11 mouse cellular contexts compared by ENCODE assay signal in the genomic region with DNA sequence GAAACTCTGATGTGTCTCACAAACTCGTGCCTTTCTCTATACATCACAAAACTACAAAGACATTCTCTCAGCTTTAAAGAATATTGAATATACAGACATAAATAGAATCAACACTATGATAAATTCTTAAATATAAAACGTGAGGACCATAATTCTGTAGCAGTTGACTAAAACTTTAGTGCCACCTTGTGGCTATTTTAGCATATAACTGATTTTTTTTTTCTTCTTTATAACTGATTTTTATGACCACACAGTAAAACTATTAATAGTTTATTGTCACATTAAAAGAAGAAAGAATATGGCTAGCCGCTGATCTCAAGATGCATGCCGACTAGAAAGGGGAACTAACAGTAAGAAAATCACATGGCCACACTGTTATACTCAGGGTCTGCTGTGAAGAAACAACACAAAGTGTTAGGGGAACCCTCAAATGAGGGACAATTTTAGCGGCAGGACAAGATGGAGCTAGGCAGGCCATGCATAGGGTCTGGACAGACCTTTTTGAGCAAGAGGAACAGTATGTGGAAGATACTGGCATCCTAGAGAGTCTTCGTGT. TPM values are rescaled to one million over a fixed set of nuclear protein-coding genes. Genes with fewer than 3 reads are reported as not detected.
DNase-seq lines count a peak whose midpoint lies in the region; ATAC-seq and TF ChIP-seq lines count a peak whose summit lies in the region.
"Had no signal": no experiment of that assay in that cellular context is flagged by ENCODE, and none has a peak within 500 bp of the region (broad histone marks: within the 10 kb centered on the region; RNA-seq: fewer than 3 reads in every experiment).

No protein-coding gene starts in this region.

- no peak overlapping the region for H3K27ac ChIP-seq in heart, adult 2 months
- H3K27ac ChIP-seq in lung, postnatal 0 days (ENCODE audit: low read length), result no peak overlapping the region
- H3K27ac ChIP-seq: neural tube, embryonic 15.5 days had no signal

- H3K9ac ChIP-seq in heart, adult 2 months (ENCODE audit: low read depth, low read length), result no peak overlapping the region
- no peak overlapping the region for H3K9ac ChIP-seq in lung, postnatal 0 days (replicated peaks; ENCODE audit: low read depth)
- H3K9ac ChIP-seq: neural tube, embryonic 15.5 days had no signal

- TF ChIP-seq POLR2A in heart, adult 2 months (IDR thresholded peaks at IDR 0.05; ENCODE audit: insufficient read depth, low read depth, low read length), result no peak

- no peak overlapping the region for H3K4me3 ChIP-seq in heart, adult 2 months
- H3K4me3 ChIP-seq in lung, postnatal 0 days (ENCODE audit: low read depth, low read length), result no peak overlapping the region
- H3K4me3 ChIP-seq: neural tube, embryonic 15.5 days had no signal

- H3K27me3 ChIP-seq in heart, adult 2 months (ENCODE audit: control insufficient read depth, insufficient read depth, low read length), result peaks cover 2% of the 10 kb centered on the region; the same call in 1 of the 2 replicates
- no peaks in the 10 kb centered on the region for H3K27me3 ChIP-seq in lung, postnatal 0 days (replicated peaks; ENCODE audit: insufficient read depth, low read length)
- H3K27me3 ChIP-seq: neural tube, embryonic 15.5 days had no signal

- H3K79me2 ChIP-seq in heart, adult 2 months (replicated peaks; ENCODE audit: control insufficient read depth, insufficient read depth, low read length), result no peaks in the 10 kb centered on the region

- TF ChIP-seq CTCF in heart, adult 2 months (IDR thresholded peaks at IDR 0.05), result peak; percentile 83
- TF ChIP-seq CTCF in lung, postnatal 0 days (IDR thresholded peaks at IDR 0.05), result peak; percentile 55

- TF ChIP-seq EP300 in heart, adult 2 months (IDR thresholded peaks at IDR 0.05; ENCODE audit: insufficient read depth, low read depth, low read length), result no peak
- TF ChIP-seq EP300 in lung, postnatal 0 days (IDR thresholded peaks at IDR 0.05), result no peak

- intact Hi-C loops in heart, adult 2 months (cut with DNase I), result loop anchor here (1.0 to 10.0 kb wide), 3 partner anchors 97 to 290 kb away; no protein-coding TSS in a partner anchor

- H3K4me1 ChIP-seq in heart, adult 2 months (ENCODE audit: control insufficient read depth, insufficient read depth, low read length), result no peaks in the 10 kb centered on the region
- H3K4me1 ChIP-seq in lung, postnatal 0 days (ENCODE audit: insufficient read depth, low read depth, low read length), result no peaks in the 10 kb centered on the region
- H3K4me1 ChIP-seq: neural tube, embryonic 15.5 days had no signal

- ATAC-seq in lung, postnatal 0 days, result no peak
- 0 out of 2 replicates have a peak, but pooled peaks have one; percentile 43 for ATAC-seq in monocyte, adult 5-6 weeks (replicated peaks; ENCODE audit: insufficient number of reproducible peaks, low FRiP score, low TSS enrichment, poor library complexity, severe bottlenecking)

- H3K9me3 ChIP-seq in lung, postnatal 0 days (ENCODE audit: low read length), result no peaks in the 10 kb centered on the region
- H3K9me3 ChIP-seq: neural tube, embryonic 15.5 days had no signal

- H3K4me2 ChIP-seq in lung, postnatal 0 days (replicated peaks; ENCODE audit: low read depth, low read length), result no peak overlapping the region
- H3K4me2 ChIP-seq: neural tube, embryonic 15.5 days had no signal

- no peak for DNase-seq in heart, adult 2 months
- DNase-seq in heart, postnatal 4 days, result no peak
- peak; percentile 79 for DNase-seq in lung, postnatal 0 days (ENCODE audit: low spot score)
- DNase-seq in lung, postnatal 10 days, result no peak
- DNase-seq in NIH3T3 (ENCODE audit: low read depth), result peak; percentile 61
- DNase-seq in gastrocnemius, postnatal 10 days, result no peak
- DNase-seq in right cerebral cortex, adult 18-20 months, result no peak
- DNase-seq: heart, postnatal 10 days had no signal

- WGBS in heart, adult 2 months, result 39% methylated on average over 6 of the region's 6 CpGs
- 38% methylated on average over 6 of the region's 6 CpGs for WGBS in lung, postnatal 0 days

- H3K36me3 ChIP-seq in heart, adult 2 months (ENCODE audit: control insufficient read depth, insufficient read depth, low read length), result no peaks in the 10 kb centered on the region
- H3K36me3 ChIP-seq in lung, postnatal 0 days (ENCODE audit: insufficient read depth, low read length), result no peaks in the 10 kb centered on the region
- H3K36me3 ChIP-seq: neural tube, embryonic 15.5 days had no signal

RNA-seq across cellular contexts. Expression of a gene that starts 18.9 kb away (rescaled TPM):
- under 1 TPM in 1 of 2 experiments, not detected in 1; 0.18 TPM for total RNA-seq in heart, adult 2 months (2021)
- not detected in 2 replicates for polyA plus RNA-seq in heart, adult 2 months (2012; rRNA removed)
- under 1 TPM; 0.29 to 0.52 TPM for total RNA-seq in heart, postnatal 4 days (2021)
- 0.19 and 0.32 TPM in 2 replicates for polyA plus RNA-seq in lung, postnatal 0 days (2015; fragmentation: Nextera tagmentation; extraction: Ambion mirVana)
- not detected in 3 replicates for total RNA-seq in monocyte, adult 5-6 weeks (2017)
- total RNA-seq in gastrocnemius, postnatal 10 days (2021), result under 1 TPM in 1 of 2 experiments, not detected in 1; 0.12 TPM
- total RNA-seq: heart, postnatal 10 days; layer of hippocampus, postnatal 10 days had no signal
- polyA plus RNA-seq: neural tube, embryonic 15.5 days had no signal

Comparison
In these comparisons a context has a peak if more than half of its experiments do, and no peak if none do; other contexts are left out.
1. DNase-seq: peak in lung, postnatal 0 days (single experiment) and NIH3T3 (single experiment); none in heart, adult 2 months (0 of 2), heart, postnatal 4 days (single experiment), lung, postnatal 10 days (single experiment), gastrocnemius, postnatal 10 days (single experiment) and right cerebral cortex, adult 18-20 months (single experiment).